Mouse (Mus musculus): ENCODE measurements around the gene Gm20914.
"Not testable (repeated sequence)": the region's sequence is repeated elsewhere in the genome, so short reads cannot be mapped to it uniquely, and the experiment has no call there.

Gene Gm20914

GRCm38 (mm10) chrY:5725678-5726077 is at the start of gene Gm20914:
TSS of gene Gm20914 (plus strand) at chrY:5725978.
- not testable (repeated sequence) for DNase-seq (ENCODE audit: low spot score in 2 of 2)

Measured in left cerebral cortex, adult 9 months (tissue).